Mouse (Mus musculus) intestine, embryonic 14.5 days (tissue): Measurements from ENCODE around the gene Scarf1. TPM values are rescaled to one million over a fixed set of nuclear protein-coding genes. Genes with fewer than 3 reads are reported as not detected.

ENCODE experiments used
- ATAC-seq: fragments of 200-750 bp; cut with Nextera tagmentation; replicated peaks from 2 replicates; pipeline ENCODE4 v1.8.0; 2017; ENCODE audit warnings: low read depth, moderate number of reproducible peaks, moderate TSS enrichment, moderate library complexity; ENCODE audit not compliant: low FRiP score, low TSS enrichment
- DNase-seq: peaks from one replicate; pipeline ENCODE4 v3.0.0-alpha.2; 2018; ENCODE audit warnings: low spot score
- H3K27ac ChIP-seq: fragments of 300-500 bp; sonication (generic); 2 replicates; pipeline ENCODE4 v1.5.1; 2014; ENCODE audit warnings: low read depth, mild to moderate bottlenecking, control low read depth
- H3K27me3 ChIP-seq: fragments of 300-500 bp; sonication (generic); replicated peaks from 2 replicates; pipeline ENCODE4 v1.6.1; 2014; ENCODE audit warnings: low read length, control low read depth; ENCODE audit not compliant: control insufficient read depth, insufficient read depth
- H3K36me3 ChIP-seq: fragments of 300-500 bp; sonication (generic); 2 replicates; pipeline ENCODE4 v1.6.1; 2014; ENCODE audit warnings: low read length, control low read depth; ENCODE audit not compliant: control insufficient read depth, insufficient read depth
- H3K4me1 ChIP-seq: fragments of 300-500 bp; sonication (generic); replicated peaks from 2 replicates; pipeline ENCODE4 v1.6.1; 2014; ENCODE audit warnings: low read length, control low read depth, mixed read lengths; ENCODE audit not compliant: control insufficient read depth, insufficient read depth
- H3K4me2 ChIP-seq: fragments of 300-500 bp; sonication (generic); 2 replicates; pipeline ENCODE4 v1.6.1; 2014; ENCODE audit warnings: low read length
- H3K4me3 ChIP-seq: fragments of 300-500 bp; sonication (generic); 2 replicates; pipeline ENCODE4 v1.5.1; 2014; ENCODE audit warnings: low read depth, low read length, control low read depth, mixed read lengths
- H3K9ac ChIP-seq: fragments of 300-500 bp; sonication (generic); 2 replicates; pipeline ENCODE4 v1.6.1; 2014; ENCODE audit warnings: mild to moderate bottlenecking, low read length
- H3K9me3 ChIP-seq: fragments of 300-500 bp; sonication (generic); 2 replicates; pipeline ENCODE4 v1.6.1; 2016; ENCODE audit warnings: low read length, control low read depth; ENCODE audit not compliant: control insufficient read depth
- WGBS: fragments of 180-500 bp; shearing (Covaris S2); extraction: QIAGEN DNeasy Blood & Tissue Kit; methylation state at CpG from one replicate; pipeline ENCODE4 v1.1.7; 2014; 5-methylcytosine and 5-hydroxymethylcytosine counted together
- polyA plus RNA-seq: library from polyadenylated mRNA; unstranded; fragments of >200 nt; fragmentation: Nextera tagmentation; extraction: Ambion mirVana; gene quantifications from 2 replicates; pipeline ENCODE4 v1.2.1, GENCODE M21; 2014

Gene Scarf1
- polyA plus RNA-seq, 1 experiment from 2014 or later = 6.0 TPM

DNA sequence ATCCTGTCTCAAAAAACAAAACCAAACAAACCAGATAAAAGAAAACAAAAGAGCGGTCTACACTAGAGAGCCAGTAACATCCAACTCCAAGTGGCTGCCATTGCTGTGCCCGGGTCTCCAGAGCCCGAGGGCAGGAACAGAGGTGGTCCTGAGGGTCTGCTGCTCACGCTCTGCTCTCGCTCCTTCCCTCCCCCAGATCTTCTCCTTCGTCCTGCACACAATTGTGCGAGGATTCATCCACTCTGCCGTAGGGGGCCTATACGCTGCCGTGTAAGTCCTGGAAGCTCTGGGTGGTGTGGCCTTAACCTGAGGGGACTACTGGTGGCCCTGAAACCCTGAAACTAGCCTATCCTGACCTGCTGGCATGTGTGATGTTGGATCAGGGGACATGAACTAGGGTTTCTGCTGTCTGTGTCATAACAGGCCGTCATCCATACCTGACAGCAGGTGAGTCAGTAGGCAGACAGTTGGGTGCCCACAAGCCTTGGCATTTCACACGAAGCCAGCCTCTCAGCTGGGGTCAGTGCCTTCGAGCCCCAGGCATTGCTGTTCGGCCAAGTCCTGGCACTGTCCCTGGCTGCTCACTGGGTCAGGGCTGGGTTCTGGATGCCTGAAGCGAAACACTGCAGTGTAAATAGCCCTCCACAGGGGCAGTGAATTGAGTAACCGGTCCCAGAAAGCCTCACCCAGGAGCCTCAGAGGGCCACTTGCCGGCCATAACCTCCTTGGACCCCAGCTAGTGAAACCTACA, 57.2 kb downstream of the Scarf1 start:
- H3K9ac ChIP-seq = no peak overlapping the region
- DNase-seq (no peak), ATAC-seq (no peak)
- no peak overlapping the region for H3K4me3 ChIP-seq
- no peak overlapping the region for H3K27ac ChIP-seq
- H3K36me3 ChIP-seq = no peaks in the 10 kb centered on the region
- no peaks in the 10 kb centered on the region for H3K9me3 ChIP-seq
- peaks cover 14% of the 10 kb centered on the region for H3K4me1 ChIP-seq
- WGBS = 92% methylated on average over 17 of the region's 17 CpGs
- no peaks in the 10 kb centered on the region for H3K27me3 ChIP-seq
- no peak overlapping the region for H3K4me2 ChIP-seq

GRCm38 (mm10) chr11:75571126-75571990, 58.0 kb downstream of the Scarf1 start:
- Histone ChIP-seq H3K9me3 (no peaks in the 10 kb centered on the region), H3K36me3 (no peaks in the 10 kb centered on the region), H3K4me2 (no peak overlapping the region), H3K27ac (no peak overlapping the region), H3K4me3 (no peak overlapping the region), H3K4me1 (peaks cover 14% of the 10 kb centered on the region), H3K27me3 (no peaks in the 10 kb centered on the region), H3K9ac (no peak overlapping the region)
- WGBS = 72% methylated on average over 14 of the region's 14 CpGs
- DNase-seq = no peak
- ATAC-seq = no peak

DNA sequence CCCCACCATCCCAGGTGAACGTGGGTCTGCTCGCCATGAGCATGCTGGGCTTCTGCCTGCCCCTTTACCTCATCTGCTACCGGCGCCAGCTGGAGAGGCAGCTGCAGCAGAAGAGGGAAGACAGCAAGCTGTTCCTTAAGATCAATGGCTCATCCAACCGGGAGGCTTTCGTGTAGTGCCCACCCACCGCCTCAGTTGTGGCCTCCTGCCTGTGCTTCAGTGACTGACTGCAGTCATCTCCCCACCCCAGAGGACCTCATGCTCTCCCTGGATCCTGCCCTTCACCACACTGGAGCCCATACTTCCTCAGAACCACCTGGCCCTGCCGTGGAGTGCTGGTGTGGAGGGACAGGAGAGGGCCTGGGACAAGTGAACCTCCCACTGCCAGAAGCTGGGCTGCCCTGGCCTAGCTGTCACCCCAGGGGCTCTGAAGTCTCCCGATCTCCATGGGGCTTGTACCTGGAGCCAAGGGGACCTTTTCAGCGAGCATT, 59.0 kb downstream of the Scarf1 start:
- Histone ChIP-seq H3K36me3 (no peaks in the 10 kb centered on the region), H3K9me3 (no peaks in the 10 kb centered on the region), H3K4me3 (no peak overlapping the region), H3K4me2 (peak overlapping the region; percentile 20), H3K27ac (peak overlapping the region; percentile 67), H3K9ac (no peak overlapping the region), H3K27me3 (no peaks in the 10 kb centered on the region), H3K4me1 (peaks cover 14% of the 10 kb centered on the region)
- 13% methylated on average over 10 of the region's 10 CpGs for WGBS
- ATAC-seq (peak; percentile 15; the same call in 1 of the 2 replicates), DNase-seq (peak; percentile 64)

GRCm38 (mm10) chr11:75572854-75573650, 59.7 kb downstream of the Scarf1 start:
- peaks cover 14% of the 10 kb centered on the region for H3K4me1 ChIP-seq
- peak overlapping the region; percentile 67 for H3K27ac ChIP-seq
- no peak overlapping the region for H3K4me3 ChIP-seq
- H3K27me3 ChIP-seq = no peaks in the 10 kb centered on the region
- DNase-seq = peak; percentile 98
- WGBS = 4% methylated on average over 12 of the region's 12 CpGs
- no peaks in the 10 kb centered on the region for H3K36me3 ChIP-seq
- ATAC-seq = peak; percentile 90
- H3K9ac ChIP-seq = peak overlapping the region; percentile 34
- peak overlapping the region; percentile 20 for H3K4me2 ChIP-seq
- no peaks in the 10 kb centered on the region for H3K9me3 ChIP-seq

DNA sequence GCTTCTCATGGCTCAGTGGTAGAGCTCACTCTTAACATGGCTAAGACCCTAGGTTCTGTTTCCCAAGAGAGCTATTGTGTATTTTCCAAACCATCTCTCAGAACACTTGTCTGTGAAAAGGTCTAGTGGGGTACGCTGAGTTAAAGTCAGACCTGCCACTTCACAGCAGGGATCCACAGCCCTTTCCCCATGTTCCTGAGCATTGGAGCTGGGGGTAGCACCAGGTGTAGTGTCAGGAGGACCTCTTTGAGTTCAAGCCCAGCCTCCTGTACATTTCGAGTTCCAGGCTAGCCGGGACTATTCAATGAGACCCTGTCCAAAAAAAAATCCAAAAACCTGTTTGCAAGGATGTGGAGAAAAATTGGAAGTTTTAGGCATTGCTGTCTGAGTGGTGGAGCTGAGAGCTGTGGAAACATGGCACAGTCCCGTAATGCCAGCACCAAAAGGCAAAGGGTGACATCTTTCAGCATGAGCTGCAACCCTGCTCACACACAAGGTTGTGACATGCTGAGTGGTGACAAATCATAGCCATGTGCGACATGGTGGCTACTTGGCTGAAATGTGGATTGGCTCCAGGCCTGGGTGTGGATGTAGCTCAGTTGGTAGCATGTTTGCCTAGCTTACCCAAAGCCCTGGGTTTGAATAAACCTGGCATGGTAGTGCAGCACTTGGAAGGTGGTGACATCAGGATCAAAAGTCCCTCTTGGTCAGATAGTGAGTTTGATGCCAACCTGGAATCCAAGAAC, 61.2 kb downstream of the Scarf1 start:
- no peaks in the 10 kb centered on the region for H3K27me3 ChIP-seq
- peaks cover 14% of the 10 kb centered on the region for H3K4me1 ChIP-seq
- H3K9ac ChIP-seq = no peak overlapping the region
- WGBS = 85% methylated on average over 5 of the region's 5 CpGs
- DNase-seq (no peak), ATAC-seq (no peak)
- H3K36me3 ChIP-seq = no peaks in the 10 kb centered on the region
- H3K27ac ChIP-seq = no peak overlapping the region
- H3K4me2 ChIP-seq = no peak overlapping the region
- no peaks in the 10 kb centered on the region for H3K9me3 ChIP-seq
- no peak overlapping the region for H3K4me3 ChIP-seq

DNA sequence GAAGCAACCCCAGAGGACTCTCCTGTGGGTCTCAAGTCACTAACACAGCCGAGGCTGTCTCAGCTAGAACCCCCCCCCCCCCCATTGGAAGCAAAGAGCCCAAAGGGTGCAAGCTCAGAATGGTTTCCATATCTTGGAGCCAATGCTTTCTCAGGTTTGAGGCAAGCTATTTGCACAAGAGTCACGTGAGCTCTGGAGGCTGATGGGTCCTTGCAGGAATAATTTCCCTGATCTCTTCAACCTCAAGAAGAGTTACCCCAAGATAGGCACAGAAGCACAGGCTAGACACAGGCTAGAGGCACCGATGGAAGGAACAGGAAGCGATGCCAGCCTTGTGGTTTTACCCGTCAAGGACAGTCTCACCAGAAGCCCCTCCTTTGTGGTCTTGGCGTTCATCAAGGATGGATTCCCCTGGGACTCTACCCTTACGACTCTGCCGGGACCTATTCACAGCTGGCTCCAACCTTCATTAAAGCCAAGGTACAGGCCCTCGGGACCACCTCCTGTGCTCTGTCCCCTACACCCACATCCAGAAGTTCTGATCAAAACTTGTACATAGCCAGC, 62.3 kb downstream of the Scarf1 start:
- Histone ChIP-seq H3K9ac (no peak overlapping the region), H3K9me3 (no peaks in the 10 kb centered on the region), H3K4me1 (peaks cover 14% of the 10 kb centered on the region), H3K4me2 (no peak overlapping the region), H3K36me3 (no peaks in the 10 kb centered on the region), H3K4me3 (no peak overlapping the region), H3K27me3 (no peaks in the 10 kb centered on the region), H3K27ac (no peak overlapping the region)
- DNase-seq = no peak
- no peak for ATAC-seq
- 70% methylated on average over 9 of the region's 9 CpGs for WGBS
